Mouse (Mus musculus) bone marrow, adult 2 months (tissue): ENCODE measurements at regions not wholly inside any gene's neighbourhood (a gene's known extent, or its start where the extent isn't known, plus 50 kb on each side); places are given as distances from the start of the nearest gene placed in this dataset.

Experiments
- CTCF ChIP-seq: fragments of 200-500 bp; IDR thresholded peaks from 2 replicates; pipeline ENCODE4 v1.5.1; 2011; ENCODE audit warnings: low read length, control low read depth; ENCODE audit not compliant: control insufficient read depth, insufficient read depth
- POLR2A ChIP-seq: fragments of 200-500 bp; IDR thresholded peaks from 2 replicates; pipeline ENCODE4 v1.6.1; 2011; ENCODE audit warnings: low read depth, mild to moderate bottlenecking, control low read depth, low read length, borderline replicate concordance; ENCODE audit not compliant: control insufficient read depth

- TF ChIP-seq CTCF (no peak), POLR2A (no peak)
These were observed 86.2 kb upstream of the Jazf1 start for GRCm38 (mm10) chr6:53154621-53155020.
